Mouse (Mus musculus): ENCODE data around the gene Lbx2. TPM values are rescaled to one million over a fixed set of nuclear protein-coding genes. Genes with fewer than 3 reads are reported as not detected.

Lbx2 gene
- polyA plus RNA-seq, 1 experiment from 2014 or later: 0.73 TPM

DNA sequence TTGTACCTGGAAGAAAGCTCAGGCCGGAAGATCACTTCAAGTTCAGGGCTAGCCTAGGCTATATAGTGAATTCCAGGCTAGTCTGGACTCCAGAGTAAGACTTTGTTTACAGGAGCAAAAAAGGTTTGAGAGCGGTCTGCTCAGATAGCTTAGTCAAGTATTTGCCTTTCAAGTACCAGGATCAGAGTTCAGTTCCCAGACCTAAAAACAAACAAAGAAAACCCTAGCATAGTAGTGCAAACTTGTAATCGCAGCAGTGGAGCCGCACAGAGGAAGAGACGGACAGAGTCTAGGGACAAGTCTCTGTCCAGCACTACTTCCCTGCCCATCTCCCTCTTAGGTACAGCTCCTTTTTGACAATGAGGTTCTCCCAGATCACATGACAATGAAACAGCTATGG lies 6.0 kb upstream of the Lbx2 start:
- DNase-seq (ENCODE audit: low spot score): no peak
- Histone ChIP-seq H3K4me1 (replicated peaks; ENCODE audit: control insufficient read depth, insufficient read depth, low read length) (peaks cover 5% of the 10 kb centered on the region), H3K4me2 (no peak overlapping the region), H3K9me3 (ENCODE audit: control insufficient read depth, low read length) (no peaks in the 10 kb centered on the region), H3K27ac (ENCODE audit: low read depth, low read length) (no peak overlapping the region), H3K9ac (ENCODE audit: low read depth, low read length) (no peak overlapping the region), H3K27me3 (replicated peaks; ENCODE audit: control insufficient read depth, insufficient read depth, low read length) (peaks cover 42% of the 10 kb centered on the region), H3K4me3 (ENCODE audit: low read depth, low read length) (no peak overlapping the region), H3K36me3 (ENCODE audit: control insufficient read depth, insufficient read depth, low read length) (peaks cover 12% of the 10 kb centered on the region; the same call in 1 of the 2 replicates)
- no peak for ATAC-seq (replicated peaks; ENCODE audit: low FRiP score)
- 88% methylated on average over 5 of the region's 5 CpGs for WGBS

- Histone ChIP-seq H3K4me2 (no peak overlapping the region), H3K9me3 (ENCODE audit: control insufficient read depth, low read length) (no peaks in the 10 kb centered on the region), H3K27ac (ENCODE audit: low read depth, low read length) (no peak overlapping the region), H3K9ac (ENCODE audit: low read depth, low read length) (no peak overlapping the region), H3K36me3 (ENCODE audit: control insufficient read depth, insufficient read depth, low read length) (peaks cover 12% of the 10 kb centered on the region; the same call in 1 of the 2 replicates), H3K4me3 (ENCODE audit: low read depth, low read length) (no peak overlapping the region), H3K27me3 (replicated peaks; ENCODE audit: control insufficient read depth, insufficient read depth, low read length) (peaks cover 64% of the 10 kb centered on the region), H3K4me1 (replicated peaks; ENCODE audit: control insufficient read depth, insufficient read depth, low read length) (peaks cover 11% of the 10 kb centered on the region)
- ATAC-seq (replicated peaks; ENCODE audit: low FRiP score) (no peak), DNase-seq (ENCODE audit: low spot score) (no peak)
- 19% methylated on average over 5 of the region's 5 CpGs for WGBS
Observed at GRCm38 (mm10) chr6:83083497-83083896, 2.7 kb upstream of the Lbx2 start.

DNA sequence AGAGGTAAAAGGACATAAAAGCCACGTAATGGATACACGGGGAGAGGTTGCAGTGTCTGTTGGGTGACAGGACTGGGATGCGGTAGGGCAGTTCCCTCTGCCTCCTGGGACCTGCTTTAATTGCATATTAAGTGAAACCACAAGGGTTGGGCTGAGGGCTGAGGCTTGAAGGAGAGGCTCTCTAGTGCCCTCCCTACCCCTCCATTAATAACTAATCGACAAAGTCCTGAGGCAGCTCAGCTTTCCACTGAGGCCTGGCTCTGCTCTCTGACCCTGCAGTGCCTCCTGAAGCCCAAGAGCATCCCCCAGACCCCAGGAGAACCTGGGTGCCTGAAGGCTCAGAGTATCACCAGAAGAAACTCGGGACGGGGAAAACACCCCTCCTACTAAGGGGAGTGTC lies 1.7 kb upstream of the Lbx2 start:
- no peak overlapping the region for H3K9ac ChIP-seq (ENCODE audit: low read depth, low read length)
- H3K4me3 ChIP-seq (ENCODE audit: low read depth, low read length): no peak overlapping the region
- H3K27me3 ChIP-seq (replicated peaks; ENCODE audit: control insufficient read depth, insufficient read depth, low read length): peaks cover 72% of the 10 kb centered on the region
- DNase-seq (ENCODE audit: low spot score): no peak
- H3K36me3 ChIP-seq (ENCODE audit: control insufficient read depth, insufficient read depth, low read length): peaks cover 12% of the 10 kb centered on the region; the same call in 1 of the 2 replicates
- WGBS: 20% methylated on average over 6 of the region's 6 CpGs
- no peak overlapping the region for H3K4me2 ChIP-seq
- ATAC-seq (replicated peaks; ENCODE audit: low FRiP score): no peak
- H3K4me1 ChIP-seq (replicated peaks; ENCODE audit: control insufficient read depth, insufficient read depth, low read length): peaks cover 6% of the 10 kb centered on the region; the same call in 1 of the 2 replicates
- H3K9me3 ChIP-seq (ENCODE audit: control insufficient read depth, low read length): no peaks in the 10 kb centered on the region
- H3K27ac ChIP-seq (ENCODE audit: low read depth, low read length): no peak overlapping the region

- peaks cover 6% of the 10 kb centered on the region; the same call in 1 of the 2 replicates for H3K4me1 ChIP-seq (replicated peaks; ENCODE audit: control insufficient read depth, insufficient read depth, low read length)
- DNase-seq (ENCODE audit: low spot score) (no peak), ATAC-seq (replicated peaks; ENCODE audit: low FRiP score) (no peak)
- H3K27ac ChIP-seq (ENCODE audit: low read depth, low read length): no peak overlapping the region
- H3K4me3 ChIP-seq (ENCODE audit: low read depth, low read length): peak overlapping the region; percentile 30
- H3K4me2 ChIP-seq: peak overlapping the region; percentile 54
- H3K9ac ChIP-seq (ENCODE audit: low read depth, low read length): no peak overlapping the region
- peaks cover 2% of the 10 kb centered on the region; the same call in 1 of the 2 replicates for H3K36me3 ChIP-seq (ENCODE audit: control insufficient read depth, insufficient read depth, low read length)
- peaks cover 83% of the 10 kb centered on the region for H3K27me3 ChIP-seq (replicated peaks; ENCODE audit: control insufficient read depth, insufficient read depth, low read length)
- H3K9me3 ChIP-seq (ENCODE audit: control insufficient read depth, low read length): no peaks in the 10 kb centered on the region
- 3% methylated on average over 47 of the region's 47 CpGs for WGBS
Observed at GRCm38 (mm10) chr6:83087205-83087925, 1.2 kb downstream of the Lbx2 start.

- H3K4me1 ChIP-seq (replicated peaks; ENCODE audit: control insufficient read depth, insufficient read depth, low read length): peaks cover 6% of the 10 kb centered on the region; the same call in 1 of the 2 replicates
- 13% methylated on average over 9 of the region's 9 CpGs for WGBS
- no peaks in the 10 kb centered on the region for H3K36me3 ChIP-seq (ENCODE audit: control insufficient read depth, insufficient read depth, low read length)
- no peak overlapping the region for H3K9ac ChIP-seq (ENCODE audit: low read depth, low read length)
- H3K27me3 ChIP-seq (replicated peaks; ENCODE audit: control insufficient read depth, insufficient read depth, low read length): peaks cover 77% of the 10 kb centered on the region
- DNase-seq (ENCODE audit: low spot score) (no peak), ATAC-seq (replicated peaks; ENCODE audit: low FRiP score) (no peak)
- H3K4me2 ChIP-seq: peak overlapping the region; percentile 54
- no peak overlapping the region for H3K27ac ChIP-seq (ENCODE audit: low read depth, low read length)
- no peaks in the 10 kb centered on the region for H3K9me3 ChIP-seq (ENCODE audit: control insufficient read depth, low read length)
- peak overlapping the region; percentile 30 for H3K4me3 ChIP-seq (ENCODE audit: low read depth, low read length)
Observed at GRCm38 (mm10) chr6:83087926-83088260, 1.7 kb downstream of the Lbx2 start.

DNA sequence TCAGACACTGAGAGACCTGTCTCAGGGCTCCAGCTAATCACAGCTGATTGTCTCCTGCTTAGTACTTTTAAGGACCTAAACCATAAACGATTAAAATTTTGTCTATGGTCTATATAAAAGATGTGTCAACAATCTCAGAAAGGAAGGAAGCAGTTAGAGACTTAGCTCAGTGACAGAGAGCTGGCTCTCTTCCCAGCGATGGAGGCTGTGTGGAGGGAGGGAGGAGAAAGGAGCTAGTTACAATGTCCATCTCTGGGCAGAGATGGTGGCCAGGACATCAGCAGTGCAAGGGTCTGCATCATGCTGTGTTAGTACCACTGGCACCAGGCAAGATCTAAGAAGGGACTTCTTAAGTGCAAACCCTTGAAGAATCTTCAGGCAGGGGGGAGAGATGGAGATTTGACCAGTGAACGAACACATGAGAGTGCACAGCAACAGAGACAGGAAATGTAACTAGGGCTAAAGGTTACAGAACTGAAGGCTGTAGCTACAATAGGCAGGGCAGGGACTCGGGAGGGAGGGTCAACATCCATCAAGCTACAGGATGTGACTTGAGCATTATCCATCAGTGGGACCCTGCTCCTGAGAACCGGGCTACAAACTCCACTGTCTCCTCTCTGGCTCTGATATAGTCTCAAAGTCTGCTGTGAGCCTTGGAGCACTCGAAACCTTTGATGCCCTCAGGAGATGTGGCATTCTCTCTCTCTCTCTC lies 6.4 kb downstream of the Lbx2 start:
- WGBS: 37% methylated on average over 6 of the region's 6 CpGs
- H3K36me3 ChIP-seq (ENCODE audit: control insufficient read depth, insufficient read depth, low read length): no peaks in the 10 kb centered on the region
- no peak overlapping the region for H3K4me2 ChIP-seq
- DNase-seq (ENCODE audit: low spot score) (no peak), ATAC-seq (replicated peaks; ENCODE audit: low FRiP score) (no peak)
- H3K9me3 ChIP-seq (ENCODE audit: control insufficient read depth, low read length): no peaks in the 10 kb centered on the region
- no peak overlapping the region for H3K4me3 ChIP-seq (ENCODE audit: low read depth, low read length)
- peaks cover 31% of the 10 kb centered on the region for H3K27me3 ChIP-seq (replicated peaks; ENCODE audit: control insufficient read depth, insufficient read depth, low read length)
- H3K27ac ChIP-seq (ENCODE audit: low read depth, low read length): no peak overlapping the region
- H3K4me1 ChIP-seq (replicated peaks; ENCODE audit: control insufficient read depth, insufficient read depth, low read length): no peaks in the 10 kb centered on the region
- H3K9ac ChIP-seq (ENCODE audit: low read depth, low read length): no peak overlapping the region

GRCm38 (mm10) chr6:83095968-83096367 lies 9.8 kb downstream of the Lbx2 start:
- Histone ChIP-seq H3K4me2 (no peak overlapping the region), H3K4me1 (replicated peaks; ENCODE audit: control insufficient read depth, insufficient read depth, low read length) (peaks cover 3% of the 10 kb centered on the region; the same call in 1 of the 2 replicates), H3K27ac (ENCODE audit: low read depth, low read length) (no peak overlapping the region), H3K36me3 (ENCODE audit: control insufficient read depth, insufficient read depth, low read length) (no peaks in the 10 kb centered on the region), H3K27me3 (replicated peaks; ENCODE audit: control insufficient read depth, insufficient read depth, low read length) (no peaks in the 10 kb centered on the region; the same call in none of the 2 replicates), H3K9me3 (ENCODE audit: control insufficient read depth, low read length) (no peaks in the 10 kb centered on the region), H3K4me3 (ENCODE audit: low read depth, low read length) (no peak overlapping the region), H3K9ac (ENCODE audit: low read depth, low read length) (no peak overlapping the region)
- no peak for DNase-seq (ENCODE audit: low spot score)
- 30% methylated on average over 6 of the region's 6 CpGs for WGBS
- ATAC-seq (replicated peaks; ENCODE audit: low FRiP score): no peak

DNA sequence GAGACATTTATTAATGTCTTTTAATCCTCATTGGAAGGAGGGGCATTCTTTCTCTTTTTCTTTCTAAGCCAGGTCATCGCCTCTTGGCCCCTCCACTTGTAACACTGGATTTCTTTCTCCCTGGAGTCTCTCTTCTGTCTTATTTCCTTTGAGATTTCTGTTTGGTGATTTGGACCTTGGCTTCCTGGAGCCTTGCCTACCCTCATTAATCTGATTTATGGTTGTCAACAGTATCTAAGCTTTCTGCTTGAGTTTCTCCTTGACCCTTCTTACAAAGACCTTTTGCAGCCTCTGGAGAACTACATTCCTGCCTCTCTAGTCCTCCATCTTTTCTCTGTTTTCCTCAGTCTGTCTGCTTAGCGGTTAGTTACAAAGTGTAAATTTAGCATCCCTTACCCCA lies 12.2 kb downstream of the Lbx2 start:
- Histone ChIP-seq H3K4me1 (replicated peaks; ENCODE audit: control insufficient read depth, insufficient read depth, low read length) (peaks cover 20% of the 10 kb centered on the region), H3K9me3 (ENCODE audit: control insufficient read depth, low read length) (no peaks in the 10 kb centered on the region), H3K27ac (ENCODE audit: low read depth, low read length) (no peak overlapping the region), H3K27me3 (replicated peaks; ENCODE audit: control insufficient read depth, insufficient read depth, low read length) (no peaks in the 10 kb centered on the region; the same call in none of the 2 replicates), H3K4me2 (no peak overlapping the region), H3K9ac (ENCODE audit: low read depth, low read length) (no peak overlapping the region), H3K36me3 (ENCODE audit: control insufficient read depth, insufficient read depth, low read length) (no peaks in the 10 kb centered on the region), H3K4me3 (ENCODE audit: low read depth, low read length) (no peak overlapping the region)
- DNase-seq (ENCODE audit: low spot score) (no peak), ATAC-seq (replicated peaks; ENCODE audit: low FRiP score) (no peak)
- WGBS: 59% methylated on average over 2 of the region's 2 CpGs

Measured in liver, embryonic 11.5 days (tissue).